Mouse (Mus musculus) testis, adult 2 months (tissue): ENCODE measurements around the gene Rin3. TPM values are rescaled to one million over a fixed set of nuclear protein-coding genes. Genes with fewer than 3 reads are reported as not detected.

Experiments used
- H3K27ac ChIP-seq: fragments of 200-500 bp; 2 replicates; pipeline ENCODE4 v1.5.1; 2012; ENCODE audit warnings: low read depth, low read length; ENCODE audit not compliant: control insufficient read depth, insufficient read depth
- H3K27me3 ChIP-seq: fragments of 200-500 bp; 2 replicates; pipeline ENCODE4 v1.6.1; 2012; ENCODE audit warnings: mild to moderate bottlenecking, low read length, moderate library complexity; ENCODE audit not compliant: control insufficient read depth, insufficient read depth
- H3K36me3 ChIP-seq: fragments of 200-500 bp; 2 replicates; pipeline ENCODE4 v1.6.1; 2012; ENCODE audit warnings: mild to moderate bottlenecking, low read length; ENCODE audit not compliant: control insufficient read depth, insufficient read depth
- H3K4me1 ChIP-seq: fragments of 200-500 bp; 2 replicates; pipeline ENCODE4 v1.6.1; 2012; ENCODE audit warnings: low read length; ENCODE audit not compliant: control insufficient read depth, insufficient read depth
- H3K4me3 ChIP-seq: fragments of 200-500 bp; 2 replicates; pipeline ENCODE4 v1.5.1; 2012; ENCODE audit warnings: low read depth, mild to moderate bottlenecking, low read length, moderate library complexity, mixed read lengths; ENCODE audit not compliant: control insufficient read depth
- CTCF ChIP-seq: fragments of 200-500 bp; IDR thresholded peaks from 2 replicates; pipeline ENCODE4 v1.5.1; 2012; ENCODE audit warnings: low read depth, mild to moderate bottlenecking, inconsistent platforms, low read length, moderate library complexity; ENCODE audit not compliant: control insufficient read depth, insufficient read depth, insufficient replicate concordance
- POLR2A ChIP-seq: fragments of 200-500 bp; IDR thresholded peaks from 2 replicates; pipeline ENCODE4 v1.6.1; 2012; ENCODE audit warnings: low read depth, mild to moderate bottlenecking, inconsistent platforms, low read length, moderate library complexity; ENCODE audit not compliant: control insufficient read depth
- polyA plus RNA-seq: library from polyadenylated mRNA; depleted of rRNA; stranded (reverse); fragments of >200 nt; gene quantifications from 2 replicates; pipeline ENCODE4 v1.2.3, GENCODE M21; 2012

Gene Rin3
- polyA plus RNA-seq, 1 experiment = 2.4 TPM

DNA sequence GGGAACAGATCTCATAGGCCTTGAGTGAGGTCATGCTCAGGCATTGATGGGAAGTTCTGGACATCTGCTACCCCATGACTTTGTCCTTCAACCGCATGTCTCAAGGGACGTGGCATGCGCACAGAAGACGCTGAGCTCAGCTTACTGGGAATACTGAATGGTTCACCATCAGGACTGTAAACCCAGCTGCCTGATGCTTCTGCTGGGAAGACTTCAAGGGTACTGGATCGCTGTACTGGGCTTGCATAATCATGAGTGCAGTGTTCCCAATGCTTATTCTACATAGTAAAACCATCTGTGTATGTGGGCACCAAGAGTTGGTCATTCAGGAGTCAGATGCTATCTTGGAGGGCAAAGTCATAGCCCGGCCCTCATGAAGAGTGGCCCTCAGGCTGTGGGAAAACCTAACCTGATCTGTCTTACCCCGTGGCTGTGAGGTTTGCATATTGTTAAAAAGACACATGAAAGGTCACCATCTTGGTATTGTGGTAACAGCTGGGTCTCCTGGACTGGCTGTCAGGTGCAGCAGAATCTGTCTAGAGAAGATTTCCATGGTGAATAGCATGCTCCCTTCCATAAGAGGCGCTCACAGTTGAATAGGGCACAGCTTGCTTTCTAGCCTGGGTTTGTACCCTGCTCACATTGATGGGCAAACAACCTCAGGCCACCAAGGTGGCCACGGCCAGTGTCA lies 83.4 kb downstream of the Rin3 start:
- no peaks in the 10 kb centered on the region for H3K4me1 ChIP-seq
- TF ChIP-seq CTCF (no peak), POLR2A (no peak)
- no peak overlapping the region for H3K27ac ChIP-seq
- H3K4me3 ChIP-seq = no peak overlapping the region
- H3K36me3 ChIP-seq = no peaks in the 10 kb centered on the region
- H3K27me3 ChIP-seq = no peaks in the 10 kb centered on the region

DNA sequence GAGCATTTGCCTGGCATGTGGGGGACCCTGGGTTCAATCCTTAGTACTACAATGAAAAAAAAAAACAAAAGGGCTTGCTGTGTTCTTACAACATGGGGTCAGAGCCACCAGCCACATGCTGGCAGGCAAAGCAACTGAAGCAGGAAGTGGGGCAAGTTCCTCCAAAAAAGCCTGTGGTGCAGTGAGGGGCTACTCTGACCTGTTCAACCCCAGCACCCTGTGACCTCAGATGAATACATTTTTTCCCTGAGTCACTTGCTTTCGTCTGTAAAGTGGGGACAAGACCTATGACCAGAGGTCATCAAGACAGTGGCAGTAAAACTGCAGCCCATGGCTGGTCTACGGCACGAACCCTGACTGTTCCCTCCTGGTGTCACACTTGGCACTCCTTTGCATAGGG lies 84.2 kb downstream of the Rin3 start:
- Histone ChIP-seq H3K4me3 (no peak overlapping the region), H3K36me3 (no peaks in the 10 kb centered on the region), H3K27ac (no peak overlapping the region), H3K27me3 (no peaks in the 10 kb centered on the region), H3K4me1 (no peaks in the 10 kb centered on the region)
- TF ChIP-seq POLR2A = no peak
- no peak for TF ChIP-seq CTCF

DNA sequence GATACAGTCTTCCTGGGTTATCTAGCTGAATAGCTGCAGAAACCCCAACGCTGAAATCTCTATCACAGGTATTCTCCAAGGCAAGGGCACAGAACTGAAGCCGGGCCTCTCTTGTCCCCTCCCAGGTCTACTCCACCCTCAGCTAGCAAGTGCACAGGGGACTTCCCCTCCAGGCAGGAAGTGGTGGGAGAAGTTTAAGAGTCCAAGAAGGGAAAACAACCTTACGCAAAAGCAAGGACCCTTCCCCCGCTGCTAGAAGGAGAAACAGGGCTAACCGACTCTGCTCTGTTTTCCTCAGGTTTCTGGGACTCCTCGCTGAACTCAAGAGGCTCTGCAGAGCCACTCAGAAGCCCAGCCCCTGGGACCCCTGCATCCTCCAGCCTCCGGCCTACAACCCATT lies 85.2 kb downstream of the Rin3 start:
- H3K4me3 ChIP-seq = no peak overlapping the region
- no peak overlapping the region for H3K27ac ChIP-seq
- no peaks in the 10 kb centered on the region for H3K27me3 ChIP-seq
- TF ChIP-seq CTCF (no peak), POLR2A (no peak)
- no peaks in the 10 kb centered on the region for H3K4me1 ChIP-seq
- H3K36me3 ChIP-seq = no peaks in the 10 kb centered on the region

DNA sequence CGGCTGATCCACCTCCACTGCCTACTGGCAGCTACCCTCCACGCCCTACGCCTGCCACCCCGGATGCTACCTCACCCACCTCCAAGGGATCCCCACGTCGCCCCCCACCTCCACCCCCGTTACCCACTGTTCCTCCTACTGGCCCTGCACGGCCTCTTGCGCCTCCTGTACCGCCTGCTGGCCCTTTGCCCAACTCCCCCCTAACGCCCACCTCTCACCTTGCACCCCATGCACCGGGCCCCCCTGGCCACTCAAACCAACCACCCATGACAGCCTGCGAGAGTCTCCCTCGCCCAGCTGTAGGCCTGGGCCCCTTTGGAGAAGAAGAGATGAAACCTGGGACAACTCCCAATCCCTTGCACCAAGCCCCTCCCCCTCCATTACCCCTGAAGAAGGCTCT lies 85.7 kb downstream of the Rin3 start:
- Histone ChIP-seq H3K4me1 (no peaks in the 10 kb centered on the region), H3K27ac (no peak overlapping the region), H3K36me3 (no peaks in the 10 kb centered on the region), H3K4me3 (no peak overlapping the region), H3K27me3 (no peaks in the 10 kb centered on the region)
- TF ChIP-seq CTCF = no peak
- TF ChIP-seq POLR2A = no peak

DNA sequence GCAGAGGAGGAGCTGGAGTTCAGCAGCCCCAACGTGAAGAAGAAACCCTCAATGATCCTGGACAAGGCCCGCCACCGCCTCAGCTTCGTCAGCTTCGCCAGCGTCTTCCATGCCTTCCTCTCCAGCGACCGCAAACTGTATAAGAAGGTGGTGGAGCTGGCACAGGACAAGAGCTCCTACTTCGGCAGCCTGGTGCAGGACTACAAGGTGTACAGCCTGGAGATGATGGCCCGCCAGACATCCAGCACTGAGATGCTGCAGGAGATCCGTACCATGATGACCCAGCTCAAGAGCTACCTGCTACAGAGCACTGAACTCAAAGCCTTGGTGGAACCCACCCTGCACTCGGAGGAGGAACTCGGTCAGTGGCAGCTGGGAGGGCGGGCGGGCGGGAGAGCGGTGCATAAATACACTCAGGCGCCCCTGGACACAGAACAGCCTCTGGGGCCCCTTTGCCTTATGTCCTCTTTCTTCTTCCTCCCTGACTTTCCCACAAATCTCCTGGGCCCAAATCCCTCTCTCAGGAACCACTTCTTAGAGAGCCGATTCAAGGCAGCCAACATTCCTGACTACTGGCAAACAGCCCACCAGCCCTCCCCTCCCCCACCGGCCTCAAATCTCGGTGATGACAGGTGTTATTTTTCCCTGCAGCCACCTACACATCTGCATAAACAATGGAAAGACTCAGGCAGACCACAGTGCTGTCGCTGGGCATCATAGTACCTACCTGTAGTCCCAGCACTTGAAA lies 86.8 kb downstream of the Rin3 start:
- H3K4me3 ChIP-seq = no peak overlapping the region
- no peak for TF ChIP-seq CTCF
- TF ChIP-seq POLR2A = no peak
- H3K36me3 ChIP-seq = no peaks in the 10 kb centered on the region
- no peaks in the 10 kb centered on the region for H3K27me3 ChIP-seq
- no peak overlapping the region for H3K27ac ChIP-seq
- no peaks in the 10 kb centered on the region; the same call in 1 of the 2 replicates for H3K4me1 ChIP-seq

DNA sequence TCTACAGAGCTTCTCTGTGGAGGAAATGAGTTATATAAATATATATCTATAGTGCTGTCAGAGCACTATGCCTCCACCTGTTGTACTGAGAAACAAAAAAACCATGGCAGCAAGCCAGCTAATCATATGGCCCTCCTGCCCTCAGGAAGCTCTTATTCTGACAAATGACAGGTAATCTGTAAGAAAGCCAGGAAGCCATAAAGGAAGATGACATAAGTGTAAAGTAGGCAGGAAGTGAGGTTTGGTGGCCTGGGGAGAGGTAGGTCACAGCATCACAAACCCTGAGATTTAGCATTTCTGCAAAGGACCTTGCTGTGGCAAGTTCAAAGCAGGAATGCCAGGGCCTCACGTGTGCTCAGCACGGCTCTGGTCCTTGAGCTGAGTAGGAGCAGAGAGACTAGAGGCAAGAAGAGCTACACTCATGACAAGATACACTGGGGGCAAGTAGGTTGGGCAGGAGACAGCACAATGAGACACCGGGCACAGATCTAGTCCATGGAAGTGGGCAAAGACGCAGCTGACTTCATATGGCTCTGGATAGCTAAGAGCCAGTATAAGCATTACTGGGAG lies 88.2 kb downstream of the Rin3 start:
- Histone ChIP-seq H3K4me3 (no peak overlapping the region), H3K27ac (no peak overlapping the region), H3K36me3 (no peaks in the 10 kb centered on the region), H3K27me3 (no peaks in the 10 kb centered on the region), H3K4me1 (no peaks in the 10 kb centered on the region; the same call in 1 of the 2 replicates)
- no peak for TF ChIP-seq POLR2A
- TF ChIP-seq CTCF = no peak

DNA sequence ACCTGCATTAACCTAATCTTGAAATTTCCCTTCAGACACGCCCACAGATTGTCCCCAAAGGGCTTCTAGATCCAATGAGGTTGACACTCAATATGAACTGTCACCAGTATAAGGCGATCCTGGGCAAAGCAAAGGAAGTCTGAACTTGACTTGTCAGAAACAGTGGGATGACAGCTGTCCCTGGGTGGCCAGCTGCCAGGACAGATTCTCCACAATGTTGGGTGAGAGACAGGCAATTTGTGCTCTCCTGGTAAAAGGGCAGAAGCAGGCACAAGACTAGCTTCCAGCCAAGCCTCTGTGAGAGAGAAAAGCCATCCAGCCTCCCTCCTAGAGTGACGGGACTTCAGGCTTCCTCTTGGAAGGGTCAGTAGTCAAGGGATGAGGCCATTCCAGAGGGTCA lies 89.5 kb downstream of the Rin3 start:
- no peak for TF ChIP-seq POLR2A
- TF ChIP-seq CTCF = no peak
- Histone ChIP-seq H3K4me1 (no peaks in the 10 kb centered on the region; the same call in 1 of the 2 replicates), H3K4me3 (no peak overlapping the region), H3K36me3 (no peaks in the 10 kb centered on the region), H3K27ac (no peak overlapping the region), H3K27me3 (no peaks in the 10 kb centered on the region)

DNA sequence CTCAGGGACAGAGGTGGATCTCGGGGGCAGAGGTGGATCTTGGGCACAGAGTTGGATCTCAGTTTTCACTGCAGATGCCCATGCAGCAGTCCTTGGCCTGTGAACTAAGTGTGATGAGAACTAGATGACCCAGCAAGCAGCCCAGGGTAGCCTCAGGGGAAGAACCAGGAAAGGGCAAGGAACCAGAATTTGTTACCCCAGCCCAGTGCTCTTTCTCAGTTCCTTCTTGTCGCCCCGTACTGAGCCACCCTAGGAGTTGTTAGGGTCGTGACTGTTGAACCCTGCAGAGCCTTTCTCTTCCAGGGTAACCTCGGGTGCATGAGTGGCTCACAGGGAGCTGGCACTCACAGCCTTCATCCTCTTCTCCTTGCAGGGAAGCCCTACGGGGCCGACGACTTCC lies 99.3 kb downstream of the Rin3 start:
- TF ChIP-seq CTCF = no peak
- TF ChIP-seq POLR2A = no peak

More for the DNA sequence above, 99.3 kb downstream of the Rin3 start:
- Histone ChIP-seq H3K4me1 (no peaks in the 10 kb centered on the region), H3K4me3 (no peak overlapping the region), H3K27ac (no peak overlapping the region), H3K36me3 (no peaks in the 10 kb centered on the region), H3K27me3 (no peaks in the 10 kb centered on the region)
